Mouse (Mus musculus) neural tube, embryonic 15.5 days (tissue): ENCODE measurements at regions not wholly inside any gene's neighbourhood (a gene's known extent, or its start where the extent isn't known, plus 50 kb on each side); places are given as distances from the start of the nearest gene placed in this dataset.

ENCODE experiments used
- ATAC-seq: fragments of 200-750 bp; cut with Nextera tagmentation; 2 replicates; pipeline ENCODE4 v1.8.0; 2017; ENCODE audit warnings: mild to moderate bottlenecking, moderate TSS enrichment, moderate library complexity; ENCODE audit not compliant: low FRiP score
- H3K27ac ChIP-seq: fragments of 300-500 bp; sonication (generic); replicated peaks from 2 replicates; pipeline ENCODE4 v1.5.1; 2015; ENCODE audit warnings: mild to moderate bottlenecking, inconsistent platforms
- H3K27me3 ChIP-seq: fragments of 300-500 bp; sonication (generic); replicated peaks from 2 replicates; pipeline ENCODE4 v1.6.1; 2015; ENCODE audit warnings: inconsistent platforms
- H3K36me3 ChIP-seq: fragments of 300-500 bp; sonication (generic); 2 replicates; pipeline ENCODE4 v1.6.1; 2015; ENCODE audit warnings: inconsistent platforms
- H3K4me1 ChIP-seq: fragments of 300-500 bp; sonication (generic); 2 replicates; pipeline ENCODE4 v1.6.1; 2015; ENCODE audit warnings: inconsistent platforms
- H3K4me2 ChIP-seq: fragments of 300-500 bp; sonication (generic); 2 replicates; pipeline ENCODE4 v1.6.1; 2015; ENCODE audit warnings: inconsistent platforms, mild to moderate bottlenecking, moderate library complexity
- H3K4me3 ChIP-seq: fragments of 300-500 bp; sonication (generic); replicated peaks from 2 replicates; pipeline ENCODE4 v1.5.1; 2015; ENCODE audit warnings: mild to moderate bottlenecking, inconsistent platforms
- H3K9ac ChIP-seq: fragments of 300-500 bp; sonication (generic); replicated peaks from 2 replicates; pipeline ENCODE4 v1.6.1; 2015; ENCODE audit warnings: mild to moderate bottlenecking, inconsistent platforms
- H3K9me3 ChIP-seq: fragments of 300-500 bp; sonication (generic); replicated peaks from 2 replicates; pipeline ENCODE4 v1.6.1; 2016; ENCODE audit warnings: inconsistent platforms
- WGBS: fragments of 180-500 bp; shearing (Covaris S2); methylation state at CpG from one replicate; pipeline ENCODE4 v1.1.7; 2015; ENCODE audit warnings: mixed read lengths; 5-methylcytosine and 5-hydroxymethylcytosine counted together

DNA sequence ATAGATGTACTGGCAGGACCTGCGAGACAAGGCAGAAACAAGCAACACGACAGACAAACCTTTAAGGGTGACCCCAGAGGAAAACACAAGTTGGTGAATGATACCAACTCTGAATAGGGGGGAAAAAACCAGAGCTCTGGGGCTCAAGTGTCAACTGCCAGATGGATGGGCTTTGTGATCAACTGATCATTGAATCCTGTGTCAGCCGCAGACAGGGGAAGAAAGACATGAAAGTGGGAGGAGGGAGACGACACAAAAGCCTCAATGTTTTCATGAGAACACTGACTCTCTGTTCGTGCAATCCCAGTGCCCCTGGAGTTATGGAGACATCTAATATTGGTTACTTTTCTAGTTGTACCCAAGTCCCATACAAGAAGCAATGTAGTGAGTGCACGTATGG, 593.8 kb downstream of the Tmem114 start:
- no peak for ATAC-seq

DNA sequence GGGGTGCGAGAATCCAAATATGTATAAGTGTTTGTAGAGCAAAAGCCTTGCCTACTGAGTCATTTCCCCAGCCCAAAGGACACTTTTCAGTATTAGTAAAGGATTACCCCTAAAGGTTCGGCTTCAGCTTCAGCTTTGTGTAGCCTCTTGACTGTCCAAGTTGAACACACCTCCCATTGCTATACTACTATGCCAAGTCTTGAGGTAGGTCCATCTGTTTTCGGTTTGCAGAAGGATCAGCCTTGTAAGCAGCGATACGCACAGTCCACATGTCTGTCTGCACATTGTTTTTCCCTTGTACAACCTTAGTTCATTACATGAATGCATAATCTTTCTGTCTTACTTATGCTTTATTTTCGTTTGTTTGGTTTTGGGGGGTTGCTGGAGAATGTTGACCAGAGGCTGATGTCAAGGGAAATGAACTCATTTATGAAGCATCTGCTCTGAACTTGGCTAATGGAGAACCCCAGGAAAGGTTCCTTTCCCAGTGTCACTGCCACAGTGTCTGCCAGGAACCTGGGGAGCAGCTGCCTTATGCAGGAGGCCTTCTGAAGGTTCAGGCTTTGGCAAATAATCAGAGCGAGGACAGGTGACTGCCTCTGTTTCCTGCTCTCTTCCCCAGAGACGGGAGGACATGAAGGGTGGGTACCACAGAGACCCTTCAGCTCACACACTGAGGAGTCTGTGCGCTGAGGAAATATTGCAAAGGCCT, 594.8 kb downstream of the Tmem114 start:
- ATAC-seq = no peak
- no peaks in the 10 kb centered on the region for H3K27me3 ChIP-seq
- no peaks in the 10 kb centered on the region for H3K4me1 ChIP-seq
- no peak overlapping the region for H3K27ac ChIP-seq
- H3K9me3 ChIP-seq = no peaks in the 10 kb centered on the region
- H3K4me3 ChIP-seq = no peak overlapping the region
- H3K4me2 ChIP-seq = no peak overlapping the region
- H3K36me3 ChIP-seq = no peaks in the 10 kb centered on the region
- H3K9ac ChIP-seq = no peak overlapping the region
- 87% methylated on average over 9 of the region's 9 CpGs for WGBS

More for the DNA sequence above, 593.8 kb downstream of the Tmem114 start:
- H3K4me2 ChIP-seq = no peak overlapping the region
- no peaks in the 10 kb centered on the region for H3K27me3 ChIP-seq
- no peak overlapping the region for H3K27ac ChIP-seq
- WGBS = 28% methylated on average over 6 of the region's 6 CpGs
- H3K9ac ChIP-seq = no peak overlapping the region
- no peaks in the 10 kb centered on the region for H3K36me3 ChIP-seq
- H3K4me3 ChIP-seq = no peak overlapping the region
- H3K4me1 ChIP-seq = no peaks in the 10 kb centered on the region
- H3K9me3 ChIP-seq = no peaks in the 10 kb centered on the region

DNA sequence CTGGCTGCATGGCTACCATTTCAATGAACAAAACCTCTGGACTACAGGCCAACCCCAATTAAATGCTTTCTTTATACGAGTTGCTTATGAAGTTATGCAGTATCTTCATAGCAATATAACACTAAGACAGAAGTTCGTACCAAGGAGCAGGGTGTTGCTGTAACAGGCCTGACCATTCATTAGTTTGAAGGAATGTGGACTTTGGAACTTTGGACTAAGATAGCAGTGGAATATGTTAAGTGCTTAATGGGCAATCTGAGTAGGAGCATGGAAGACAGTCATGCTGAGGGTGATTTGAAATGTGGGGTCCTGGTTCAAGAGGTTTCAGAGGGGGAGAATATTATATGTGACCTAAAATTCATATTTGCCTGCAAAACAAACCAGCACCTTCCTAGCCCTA, 623.8 kb downstream of the Tmem114 start:
- WGBS = 89% methylated on average over 2 of the region's 2 CpGs
- no peak overlapping the region for H3K4me2 ChIP-seq
- H3K27ac ChIP-seq = no peak overlapping the region
- ATAC-seq = no peak
- H3K27me3 ChIP-seq = no peaks in the 10 kb centered on the region
- no peaks in the 10 kb centered on the region for H3K36me3 ChIP-seq
- no peak overlapping the region for H3K4me3 ChIP-seq
- H3K9ac ChIP-seq = no peak overlapping the region
- H3K4me1 ChIP-seq = no peaks in the 10 kb centered on the region
- H3K9me3 ChIP-seq = no peaks in the 10 kb centered on the region

DNA sequence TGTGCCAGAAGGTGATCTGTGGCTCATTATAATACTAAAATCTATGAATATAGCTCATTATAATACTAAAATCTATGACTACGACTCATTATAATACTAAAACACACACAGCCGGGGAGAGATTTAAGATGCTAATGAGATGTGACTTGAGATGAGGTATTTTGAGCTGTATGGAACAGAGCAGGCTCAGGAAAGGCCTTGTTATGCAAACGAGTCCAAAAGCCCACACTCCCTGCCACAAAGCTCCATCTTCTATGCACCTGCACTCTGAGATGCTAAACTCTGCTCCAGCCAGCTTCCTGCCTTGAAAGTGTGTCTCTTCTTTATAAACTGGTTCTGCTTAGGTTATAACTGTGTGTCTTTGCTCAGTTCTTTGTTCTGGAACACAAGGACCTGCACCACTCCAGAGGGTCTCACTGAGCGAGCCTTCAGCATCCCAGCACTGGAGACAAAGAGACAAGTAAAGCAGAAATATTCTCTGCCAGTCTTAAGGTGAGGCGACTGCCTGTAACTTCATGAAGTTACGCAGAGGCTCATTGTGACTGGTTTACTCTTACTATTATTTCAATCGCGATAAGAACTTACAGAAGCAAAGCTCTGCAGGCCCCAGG, 627.7 kb downstream of the Tmem114 start:
- Histone ChIP-seq H3K27me3 (no peaks in the 10 kb centered on the region), H3K9ac (no peak overlapping the region), H3K4me1 (no peaks in the 10 kb centered on the region), H3K36me3 (no peaks in the 10 kb centered on the region), H3K4me2 (no peak overlapping the region), H3K4me3 (no peak overlapping the region), H3K27ac (no peak overlapping the region), H3K9me3 (no peaks in the 10 kb centered on the region)
- ATAC-seq = no peak
- WGBS = 45% methylated on average over 8 of the region's 8 CpGs

DNA sequence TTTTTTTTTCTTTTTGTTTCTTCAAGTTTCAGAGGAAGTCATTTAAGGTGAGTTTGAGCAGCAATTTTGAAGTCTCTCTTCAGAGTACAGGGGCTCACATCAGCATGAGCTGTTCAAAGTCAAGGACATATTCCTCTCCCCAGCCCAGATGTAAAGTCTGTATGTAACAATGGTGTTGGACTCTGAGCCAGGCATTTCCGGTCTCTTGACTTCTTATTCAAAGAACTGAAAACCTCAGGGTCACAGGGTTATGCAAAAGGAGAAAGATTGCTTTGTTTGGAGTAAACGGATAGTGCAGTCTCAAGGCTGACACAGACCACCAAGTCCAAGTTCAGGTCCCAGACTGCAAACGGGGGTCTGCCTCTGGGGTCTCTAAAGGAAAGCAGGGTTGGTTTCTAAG, 629.4 kb downstream of the Tmem114 start:
- no peaks in the 10 kb centered on the region for H3K27me3 ChIP-seq
- 50% methylated on average over 3 of the region's 3 CpGs for WGBS
- H3K4me2 ChIP-seq = no peak overlapping the region
- H3K36me3 ChIP-seq = no peaks in the 10 kb centered on the region
- no peaks in the 10 kb centered on the region for H3K9me3 ChIP-seq
- no peak overlapping the region for H3K27ac ChIP-seq
- no peak overlapping the region for H3K9ac ChIP-seq
- no peaks in the 10 kb centered on the region for H3K4me1 ChIP-seq
- no peak overlapping the region for H3K4me3 ChIP-seq
- no peak for ATAC-seq

DNA sequence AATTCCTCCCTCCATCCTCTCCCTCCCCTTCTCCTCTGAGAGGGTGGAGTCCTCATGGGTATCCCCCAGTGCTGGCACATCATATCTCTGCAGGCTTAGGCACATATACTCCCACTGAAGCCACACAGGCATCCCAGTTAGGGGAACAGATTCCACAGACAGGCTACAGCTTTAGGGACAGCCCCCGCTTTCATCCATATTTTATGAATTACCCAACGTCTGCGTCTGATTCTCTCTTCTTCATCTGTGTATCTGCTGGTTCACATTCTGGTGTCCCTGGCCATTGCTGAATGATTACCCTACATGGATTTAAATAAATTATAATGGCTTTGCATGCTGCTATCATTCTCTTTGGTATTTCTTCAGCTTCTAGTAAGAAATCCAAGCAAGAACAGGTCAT, 632.4 kb downstream of the Tmem114 start:
- whole genome bisulfite sequencing = 80% methylated on average over 3 of the region's 3 CpGs
- ATAC-seq = no peak
- Histone ChIP-seq H3K27ac (no peak overlapping the region), H3K9ac (no peak overlapping the region), H3K4me2 (no peak overlapping the region), H3K36me3 (no peaks in the 10 kb centered on the region), H3K27me3 (no peaks in the 10 kb centered on the region), H3K4me3 (no peak overlapping the region), H3K9me3 (no peaks in the 10 kb centered on the region), H3K4me1 (no peaks in the 10 kb centered on the region)

DNA sequence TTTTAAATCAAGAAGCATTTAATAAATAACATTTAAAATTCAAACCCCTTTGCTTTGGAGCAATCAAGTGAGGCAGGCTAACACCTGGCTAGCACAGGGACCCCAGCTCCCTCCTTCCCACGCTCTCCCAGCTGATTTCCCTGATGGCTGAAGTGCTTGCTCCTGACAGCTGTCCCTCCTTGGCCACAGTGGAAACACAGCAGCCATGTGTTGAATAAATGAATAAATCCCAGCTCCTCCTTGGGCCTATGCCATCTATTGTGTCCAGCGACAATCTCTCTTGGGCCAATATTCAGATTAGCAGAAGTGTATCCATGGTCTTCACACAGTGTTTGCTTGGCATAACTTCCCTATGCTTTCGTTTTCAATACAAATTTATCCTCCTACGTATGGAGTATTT, 634.7 kb downstream of the Tmem114 start:
- no peak overlapping the region for H3K9ac ChIP-seq
- no peaks in the 10 kb centered on the region for H3K4me1 ChIP-seq
- H3K27me3 ChIP-seq = no peaks in the 10 kb centered on the region
- H3K9me3 ChIP-seq = no peaks in the 10 kb centered on the region
- no peak overlapping the region for H3K4me2 ChIP-seq
- no peak overlapping the region for H3K4me3 ChIP-seq
- no peak overlapping the region for H3K27ac ChIP-seq
- WGBS = 59% methylated on average over 4 of the region's 4 CpGs
- no peak for ATAC-seq
- H3K36me3 ChIP-seq = no peaks in the 10 kb centered on the region

DNA sequence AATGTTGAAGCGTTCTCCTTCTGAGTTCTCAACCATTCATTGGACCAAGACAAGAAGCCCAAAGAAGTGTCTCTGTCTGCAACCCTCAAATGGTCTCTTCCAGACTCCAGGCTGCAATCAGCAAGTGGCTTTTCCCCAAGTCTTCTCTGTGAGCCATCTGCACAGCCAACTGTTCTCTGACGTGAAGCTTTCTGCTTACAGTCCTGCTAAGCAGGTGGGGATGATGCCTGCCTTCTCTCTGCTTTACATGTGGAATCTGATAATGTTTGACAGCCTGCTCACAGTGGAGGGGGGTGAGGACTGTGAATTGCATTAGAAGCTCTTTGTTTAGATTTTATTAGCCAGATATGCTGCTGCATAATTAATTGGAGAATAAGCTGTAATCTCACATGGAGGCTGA, 636.7 kb downstream of the Tmem114 start:
- Histone ChIP-seq H3K36me3 (no peaks in the 10 kb centered on the region), H3K4me3 (no peak overlapping the region), H3K4me1 (no peaks in the 10 kb centered on the region), H3K27ac (no peak overlapping the region), H3K9ac (no peak overlapping the region), H3K4me2 (no peak overlapping the region), H3K27me3 (no peaks in the 10 kb centered on the region), H3K9me3 (no peaks in the 10 kb centered on the region)
- no peak for ATAC-seq
- WGBS = 49% methylated on average over 2 of the region's 2 CpGs

DNA sequence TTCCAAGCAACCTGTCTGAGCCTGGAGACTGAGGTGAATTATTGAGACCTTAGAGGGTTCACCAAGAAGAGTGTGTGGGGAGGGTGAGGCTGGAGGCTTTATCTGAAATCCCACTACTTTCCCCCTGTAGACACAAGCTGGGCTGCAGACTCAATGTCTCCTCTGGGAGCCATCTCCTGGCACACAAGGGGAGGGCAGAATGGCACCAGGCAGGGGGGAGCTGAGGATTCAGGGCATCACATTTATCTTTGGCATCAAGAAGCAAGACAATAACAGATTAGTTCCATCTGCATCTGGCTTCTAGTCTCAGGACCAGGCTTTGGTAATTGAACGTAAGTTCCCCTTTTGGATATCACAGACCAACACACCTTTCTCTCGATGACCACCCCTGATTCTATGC, 643.4 kb downstream of the Tmem114 start:
- WGBS = 80% methylated on average over 2 of the region's 2 CpGs
- ATAC-seq = no peak

DNA sequence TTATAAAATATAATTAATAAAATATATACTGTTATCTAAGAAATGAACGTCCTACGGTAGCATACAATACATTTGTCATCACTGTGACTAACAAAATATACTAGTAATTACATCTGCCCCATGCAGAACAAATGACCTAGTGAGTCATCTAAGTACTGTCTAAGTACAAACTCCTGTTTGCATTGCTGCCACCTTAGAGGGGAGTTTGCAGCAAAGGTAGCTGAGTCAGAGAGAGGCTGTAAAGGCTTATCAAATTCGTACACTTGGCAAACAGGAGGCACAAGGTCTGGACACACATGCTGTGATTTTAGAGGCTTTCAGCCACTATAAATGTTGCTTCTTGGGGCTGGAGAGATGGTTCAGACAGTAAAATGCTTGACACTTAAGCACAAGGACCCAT, 649.3 kb downstream of the Tmem114 start:
- ATAC-seq = no peak
- H3K9me3 ChIP-seq = no peaks in the 10 kb centered on the region
- H3K27me3 ChIP-seq = no peaks in the 10 kb centered on the region
- H3K36me3 ChIP-seq = no peaks in the 10 kb centered on the region
- no peak overlapping the region for H3K4me2 ChIP-seq
- no peaks in the 10 kb centered on the region for H3K4me1 ChIP-seq
- H3K27ac ChIP-seq = no peak overlapping the region
- H3K9ac ChIP-seq = no peak overlapping the region
- WGBS = 82% methylated on average over 3 of the region's 3 CpGs
- no peak overlapping the region for H3K4me3 ChIP-seq

More for the DNA sequence above, 643.4 kb downstream of the Tmem114 start:
- Histone ChIP-seq H3K4me2 (no peak overlapping the region), H3K27ac (no peak overlapping the region), H3K36me3 (no peaks in the 10 kb centered on the region), H3K27me3 (no peaks in the 10 kb centered on the region), H3K9ac (no peak overlapping the region), H3K4me1 (peaks cover 10% of the 10 kb centered on the region), H3K9me3 (no peaks in the 10 kb centered on the region), H3K4me3 (no peak overlapping the region)

DNA sequence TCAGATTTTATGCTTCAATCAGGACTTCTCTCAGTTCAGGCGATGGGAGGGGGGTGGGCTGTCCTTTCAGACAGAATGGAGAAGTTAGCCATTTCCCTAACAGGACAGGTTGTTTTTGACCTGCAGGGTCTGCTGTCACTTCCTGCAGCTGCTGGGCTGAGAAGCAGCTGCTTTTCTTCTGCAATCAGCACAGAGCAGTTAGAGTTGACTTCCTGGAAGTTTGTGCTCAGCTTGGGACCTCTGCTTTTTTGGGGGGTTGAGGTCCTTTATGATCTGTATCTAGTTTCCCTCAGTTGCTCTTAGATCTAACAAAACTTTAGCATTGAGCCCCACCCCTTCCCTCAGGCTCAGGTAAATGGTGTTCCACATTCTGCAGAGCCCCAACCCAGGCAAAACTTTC, 656.5 kb downstream of the Tmem114 start:
- H3K36me3 ChIP-seq = no peaks in the 10 kb centered on the region
- WGBS = 55% methylated on average over 1 of the region's 1 CpGs
- H3K9ac ChIP-seq = no peak overlapping the region
- H3K4me2 ChIP-seq = no peak overlapping the region
- no peaks in the 10 kb centered on the region for H3K27me3 ChIP-seq
- no peak overlapping the region for H3K4me3 ChIP-seq
- no peak for ATAC-seq
- no peaks in the 10 kb centered on the region for H3K9me3 ChIP-seq
- H3K27ac ChIP-seq = no peak overlapping the region
- peaks cover 5% of the 10 kb centered on the region; the same call in 1 of the 2 replicates for H3K4me1 ChIP-seq

DNA sequence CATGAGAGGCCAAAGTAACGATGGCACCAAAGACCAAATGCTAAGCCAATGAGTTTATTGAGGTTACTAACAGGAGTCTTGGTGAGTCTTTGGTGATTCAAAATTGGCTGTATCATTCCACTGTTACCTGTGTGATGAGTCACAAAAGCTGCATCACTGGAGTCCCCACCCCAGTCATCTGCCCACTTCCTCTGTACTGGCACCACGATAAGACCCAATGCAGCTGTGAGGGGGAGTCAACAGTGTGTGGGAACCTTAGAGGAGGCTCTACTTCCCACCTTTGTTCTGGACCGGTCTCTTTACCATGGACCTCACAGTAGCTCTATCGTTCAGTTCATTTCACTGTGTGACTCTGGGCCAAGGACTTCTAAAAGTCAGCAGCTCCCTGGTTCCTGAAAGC, 657.2 kb downstream of the Tmem114 start:
- Histone ChIP-seq H3K27me3 (no peaks in the 10 kb centered on the region), H3K4me3 (no peak overlapping the region), H3K4me1 (peaks cover 5% of the 10 kb centered on the region; the same call in 1 of the 2 replicates), H3K36me3 (no peaks in the 10 kb centered on the region), H3K9me3 (no peaks in the 10 kb centered on the region), H3K27ac (no peak overlapping the region), H3K9ac (no peak overlapping the region), H3K4me2 (no peak overlapping the region)
- 95% methylated on average over 4 of the region's 4 CpGs for WGBS
- ATAC-seq = no peak
